Mouse (Mus musculus) thymus, adult 18-20 months (tissue): ENCODE measurements around the gene Dusp5.

Experiments used
- DNase-seq, 2 experiments: peaks; one replicate each; pipeline ENCODE4 v3.0.0; 2022; ENCODE audit warnings: mixed read lengths in 2 of 2

Gene Dusp5

GRCm38 (mm10) chr19:53519549-53519948 is 9.4 kb upstream of the Dusp5 start:
- DNase-seq: no peak

- peak; percentile 69 to 86 for DNase-seq
Observed at GRCm38 (mm10) chr19:53519981-53520380, 8.9 kb upstream of the Dusp5 start.

GRCm38 (mm10) chr19:53521137-53521795 is 7.6 kb upstream of the Dusp5 start:
- DNase-seq: no peak

- no peak for DNase-seq
Observed at GRCm38 (mm10) chr19:53527480-53527879, 1.4 kb upstream of the Dusp5 start.

GRCm38 (mm10) chr19:53528131-53528621 is 733 bp upstream of the Dusp5 start:
- DNase-seq: no peak

- peak in 1 of 2 experiments; percentile 29 for DNase-seq
Observed at GRCm38 (mm10) chr19:53529455-53529704, 471 bp downstream of the Dusp5 start.

GRCm38 (mm10) chr19:53529705-53530562 is 1.0 kb downstream of the Dusp5 start:
- peak; percentile 54 to 74 for DNase-seq

GRCm38 (mm10) chr19:53531416-53531815 is 2.5 kb downstream of the Dusp5 start:
- DNase-seq: no peak

GRCm38 (mm10) chr19:53532021-53532420 is 3.1 kb downstream of the Dusp5 start:
- DNase-seq: no peak

GRCm38 (mm10) chr19:53532676-53533075 is 3.8 kb downstream of the Dusp5 start:
- DNase-seq: no peak

- DNase-seq: no peak
Observed at GRCm38 (mm10) chr19:53533236-53533635, 4.3 kb downstream of the Dusp5 start.

GRCm38 (mm10) chr19:53533810-53534601 is 5.1 kb downstream of the Dusp5 start:
- no peak for DNase-seq

GRCm38 (mm10) chr19:53534757-53535410 is 6.0 kb downstream of the Dusp5 start:
- no peak for DNase-seq

- no peak for DNase-seq
Observed at GRCm38 (mm10) chr19:53535421-53535820, 6.5 kb downstream of the Dusp5 start.

GRCm38 (mm10) chr19:53536251-53536650 is 7.3 kb downstream of the Dusp5 start:
- DNase-seq: no peak

GRCm38 (mm10) chr19:53536731-53537666 is 8.1 kb downstream of the Dusp5 start:
- DNase-seq: no peak

GRCm38 (mm10) chr19:53538024-53538423 is 9.1 kb downstream of the Dusp5 start:
- DNase-seq: no peak

GRCm38 (mm10) chr19:53538796-53539195 is 9.9 kb downstream of the Dusp5 start:
- DNase-seq: no peak

- no peak for DNase-seq
Observed at GRCm38 (mm10) chr19:53539296-53539695, 10.4 kb downstream of the Dusp5 start.

GRCm38 (mm10) chr19:53543602-53544001 is 14.7 kb downstream of the Dusp5 start:
- no peak for DNase-seq

GRCm38 (mm10) chr19:53544923-53545561 is 16.1 kb downstream of the Dusp5 start:
- DNase-seq: no peak
